Mouse (Mus musculus) intestine, embryonic 15.5 days (tissue): ENCODE measurements around the gene Alox12. TPM values are rescaled to one million over a fixed set of nuclear protein-coding genes. Genes with fewer than 3 reads are reported as not detected.

Experiments
- ATAC-seq: fragments of 200-750 bp; cut with Nextera tagmentation; 2 replicates; pipeline ENCODE4 v1.8.0; 2017; ENCODE audit warnings: moderate TSS enrichment, moderate library complexity
- H3K27ac ChIP-seq: fragments of 300-500 bp; sonication (generic); 2 replicates; pipeline ENCODE4 v1.5.1; 2015; ENCODE audit warnings: mild to moderate bottlenecking, inconsistent platforms
- H3K27me3 ChIP-seq: fragments of 300-500 bp; sonication (generic); replicated peaks from 2 replicates; pipeline ENCODE4 v1.6.1; 2015; ENCODE audit warnings: inconsistent platforms
- H3K36me3 ChIP-seq: fragments of 300-500 bp; sonication (generic); 2 replicates; pipeline ENCODE4 v1.6.1; 2015; ENCODE audit warnings: inconsistent platforms
- H3K4me1 ChIP-seq: fragments of 300-500 bp; sonication (generic); replicated peaks from 2 replicates; pipeline ENCODE4 v1.6.1; 2015; ENCODE audit warnings: inconsistent platforms
- H3K4me2 ChIP-seq: fragments of 300-500 bp; sonication (generic); replicated peaks from 2 replicates; pipeline ENCODE4 v1.6.1; 2015; ENCODE audit warnings: mild to moderate bottlenecking, inconsistent platforms
- H3K4me3 ChIP-seq: fragments of 300-500 bp; sonication (generic); replicated peaks from 2 replicates; pipeline ENCODE4 v1.5.1; 2015; ENCODE audit warnings: inconsistent platforms
- H3K9ac ChIP-seq: fragments of 300-500 bp; sonication (generic); 2 replicates; pipeline ENCODE4 v1.6.1; 2015; ENCODE audit warnings: inconsistent platforms
- H3K9me3 ChIP-seq: fragments of 300-500 bp; sonication (generic); 2 replicates; pipeline ENCODE4 v1.6.1; 2016; ENCODE audit warnings: inconsistent platforms
- WGBS: fragments of 180-500 bp; shearing (Covaris S2); methylation state at CpG from one replicate; pipeline ENCODE4 v1.1.7; 2015; 5-methylcytosine and 5-hydroxymethylcytosine counted together
- microRNA counts: library from miRNA; unstranded; fragments of <30 nt; microRNA quantifications from one replicate; lab custom pipeline; 2016
- polyA plus RNA-seq: library from polyadenylated mRNA; unstranded; fragments of >200 nt; fragmentation: Nextera tagmentation; extraction: Ambion mirVana; gene quantifications from 2 replicates; pipeline ENCODE4 v1.2.1, GENCODE M21; 2015

Alox12 gene
- polyA plus RNA-seq, 1 experiment from 2014 or later: 2.1 TPM

DNA sequence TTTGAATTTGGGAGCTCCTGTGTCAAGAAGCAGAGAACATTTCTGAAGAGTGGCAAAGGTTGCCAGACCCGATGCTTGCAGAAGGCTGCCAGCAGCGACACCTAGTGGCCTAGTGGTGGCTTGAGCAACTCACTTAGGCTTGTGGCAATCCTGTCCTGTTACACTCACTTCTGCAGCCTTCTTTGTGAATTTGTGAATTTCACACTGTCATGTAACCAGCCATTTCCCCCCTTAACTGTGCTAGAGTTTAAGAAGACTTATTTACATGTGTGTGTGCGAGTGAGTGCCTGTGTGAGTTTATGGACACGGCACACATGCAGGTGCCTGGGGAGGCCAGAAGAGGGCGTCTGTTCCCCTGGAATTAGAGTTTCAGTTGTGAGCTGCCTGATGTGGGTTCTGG, 53.5 kb downstream of the Alox12 start:
- no peaks in the 10 kb centered on the region for H3K36me3 ChIP-seq
- H3K9ac ChIP-seq: no peak overlapping the region
- no peaks in the 10 kb centered on the region for H3K9me3 ChIP-seq
- WGBS: 41% methylated on average over 5 of the region's 5 CpGs
- no peaks in the 10 kb centered on the region for H3K4me1 ChIP-seq
- H3K4me3 ChIP-seq: no peak overlapping the region
- no peak for ATAC-seq
- no peak overlapping the region for H3K4me2 ChIP-seq
- no peak overlapping the region for H3K27ac ChIP-seq
- H3K27me3 ChIP-seq: no peaks in the 10 kb centered on the region

DNA sequence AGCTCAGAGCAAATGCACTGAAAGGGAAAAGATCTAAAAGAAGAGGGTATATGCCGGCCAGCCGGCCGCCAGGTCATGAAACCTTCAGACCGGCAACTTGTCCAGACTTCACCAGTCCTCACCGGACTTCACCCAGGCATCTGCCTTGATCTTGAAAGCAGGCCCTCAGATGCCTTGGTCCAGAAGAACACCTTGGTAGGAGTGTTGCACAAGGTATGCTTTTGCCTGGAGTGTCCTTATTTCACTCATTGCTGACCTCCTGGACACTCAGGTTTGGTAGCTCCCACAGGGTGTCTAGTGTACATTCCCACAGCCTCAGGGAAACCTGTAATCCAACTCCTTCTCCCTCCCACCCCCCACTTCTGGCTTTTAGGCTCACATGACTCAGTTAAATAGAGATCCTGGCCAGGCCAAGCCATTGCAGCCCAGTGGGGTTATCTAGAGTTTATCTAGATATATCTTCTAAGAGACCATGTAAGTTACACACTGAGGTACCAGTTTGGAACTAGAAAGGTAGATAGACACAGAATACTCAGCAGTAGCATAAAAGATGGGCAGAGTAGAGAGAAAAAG, 55.0 kb downstream of the Alox12 start:
- WGBS: 82% methylated on average over 5 of the region's 5 CpGs
- no peak overlapping the region for H3K9ac ChIP-seq
- H3K27ac ChIP-seq: no peak overlapping the region

DNA sequence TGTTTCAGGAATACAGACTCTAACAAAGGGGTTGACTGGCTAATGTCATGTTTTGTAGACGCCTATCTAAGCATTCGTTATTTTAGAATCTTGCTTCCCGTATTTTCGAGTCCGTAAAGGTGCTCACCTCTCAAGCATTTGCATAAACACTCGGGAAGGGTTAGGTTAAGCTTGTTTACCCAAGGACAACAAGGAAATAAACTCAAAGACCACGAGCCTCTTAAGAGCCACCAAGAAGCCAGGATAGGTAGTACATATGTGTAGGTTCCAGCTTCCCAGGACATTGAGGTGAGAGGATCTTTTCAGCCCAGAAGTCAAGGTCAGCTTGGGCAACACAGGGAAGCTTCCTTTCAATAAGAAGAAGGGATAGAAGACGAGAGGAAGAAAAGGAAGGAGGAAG, 56.0 kb downstream of the Alox12 start:
- H3K4me3 ChIP-seq: no peak overlapping the region
- no peaks in the 10 kb centered on the region for H3K4me1 ChIP-seq
- no peaks in the 10 kb centered on the region for H3K9me3 ChIP-seq
- H3K4me2 ChIP-seq: no peak overlapping the region
- no peaks in the 10 kb centered on the region for H3K36me3 ChIP-seq
- H3K9ac ChIP-seq: no peak overlapping the region
- no peak for ATAC-seq
- H3K27ac ChIP-seq: no peak overlapping the region
- H3K27me3 ChIP-seq: no peaks in the 10 kb centered on the region
- WGBS: 67% methylated on average over 8 of the region's 8 CpGs

More for the DNA sequence above, 55.0 kb downstream of the Alox12 start:
- Histone ChIP-seq H3K4me3 (no peak overlapping the region), H3K4me1 (no peaks in the 10 kb centered on the region), H3K27me3 (no peaks in the 10 kb centered on the region), H3K9me3 (no peaks in the 10 kb centered on the region), H3K36me3 (no peaks in the 10 kb centered on the region), H3K4me2 (no peak overlapping the region)
- ATAC-seq: no peak

DNA sequence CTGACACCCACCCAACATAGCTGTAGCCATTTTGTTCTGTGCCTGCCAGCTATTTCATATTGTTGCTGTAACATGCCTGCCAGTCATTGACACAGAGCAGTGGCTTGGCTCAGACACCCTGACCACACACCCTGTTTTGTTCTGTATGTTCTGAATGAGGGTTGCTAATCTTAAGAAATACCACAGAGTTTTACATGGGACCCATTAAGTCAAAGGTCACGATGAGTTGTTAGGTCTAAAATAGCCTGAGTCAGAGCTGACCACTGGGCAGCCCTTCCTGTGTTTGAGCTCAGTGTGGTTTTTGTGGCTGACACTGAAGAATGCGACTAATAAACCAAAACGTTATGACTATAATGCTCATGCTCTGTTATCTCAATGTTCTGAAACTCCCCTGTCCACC, 56.8 kb downstream of the Alox12 start:
- Histone ChIP-seq H3K9me3 (no peaks in the 10 kb centered on the region), H3K27ac (no peak overlapping the region), H3K27me3 (no peaks in the 10 kb centered on the region), H3K9ac (no peak overlapping the region), H3K36me3 (no peaks in the 10 kb centered on the region), H3K4me2 (no peak overlapping the region), H3K4me3 (no peak overlapping the region), H3K4me1 (no peaks in the 10 kb centered on the region)
- 83% methylated on average over 3 of the region's 3 CpGs for WGBS
- ATAC-seq: no peak

DNA sequence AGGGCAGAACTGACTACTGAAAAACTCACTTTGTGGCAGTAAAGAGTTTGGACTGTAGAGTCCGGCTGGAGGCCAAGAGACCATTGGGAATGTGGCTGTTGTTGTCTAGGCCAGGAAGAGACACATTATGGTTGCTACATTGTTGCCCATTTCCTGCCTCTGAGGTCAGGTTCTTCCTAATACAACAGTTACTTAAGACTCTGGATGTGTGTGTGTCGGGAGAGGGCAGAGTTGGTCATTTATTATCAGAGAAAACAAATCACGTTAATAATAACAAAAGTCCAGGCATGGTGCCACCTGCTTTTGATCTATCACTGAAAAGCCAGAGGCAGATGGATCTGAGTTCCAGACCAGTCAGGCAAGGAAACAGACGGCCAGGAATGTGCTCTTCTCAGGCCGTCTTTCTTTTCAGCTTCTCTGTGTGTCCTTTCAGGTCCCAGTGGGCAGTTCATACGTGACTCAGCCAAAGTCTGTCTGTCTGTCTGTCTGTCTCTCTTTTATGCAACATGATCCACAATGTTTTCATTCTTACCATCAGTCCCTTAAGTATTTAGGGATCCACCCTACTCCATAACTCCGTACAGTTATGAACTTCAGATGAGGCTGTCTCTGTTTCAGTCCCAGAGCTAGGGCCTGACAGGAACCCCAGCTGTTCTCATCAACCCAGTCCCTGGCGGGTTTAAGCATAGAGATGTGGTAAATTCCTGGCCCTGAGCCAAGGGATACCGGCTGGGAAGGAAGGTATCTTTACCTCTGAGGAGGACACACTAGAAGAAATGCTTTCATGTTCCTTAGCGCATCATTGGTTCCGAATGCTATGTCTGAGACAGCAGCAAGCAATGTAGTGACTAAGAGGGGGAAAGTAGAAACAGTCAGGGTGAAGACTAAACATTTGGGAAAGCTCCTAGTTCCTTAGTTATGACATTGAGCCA, 61.5 kb downstream of the Alox12 start:
- no peaks in the 10 kb centered on the region for H3K36me3 ChIP-seq
- no peaks in the 10 kb centered on the region for H3K27me3 ChIP-seq
- no peak overlapping the region for H3K4me3 ChIP-seq
- 43% methylated on average over 11 of the region's 11 CpGs for WGBS
- no peak for ATAC-seq
- H3K9ac ChIP-seq: no peak overlapping the region
- no peak overlapping the region for H3K27ac ChIP-seq
- no peaks in the 10 kb centered on the region for H3K4me1 ChIP-seq
- H3K4me2 ChIP-seq: no peak overlapping the region
- H3K9me3 ChIP-seq: no peaks in the 10 kb centered on the region

DNA sequence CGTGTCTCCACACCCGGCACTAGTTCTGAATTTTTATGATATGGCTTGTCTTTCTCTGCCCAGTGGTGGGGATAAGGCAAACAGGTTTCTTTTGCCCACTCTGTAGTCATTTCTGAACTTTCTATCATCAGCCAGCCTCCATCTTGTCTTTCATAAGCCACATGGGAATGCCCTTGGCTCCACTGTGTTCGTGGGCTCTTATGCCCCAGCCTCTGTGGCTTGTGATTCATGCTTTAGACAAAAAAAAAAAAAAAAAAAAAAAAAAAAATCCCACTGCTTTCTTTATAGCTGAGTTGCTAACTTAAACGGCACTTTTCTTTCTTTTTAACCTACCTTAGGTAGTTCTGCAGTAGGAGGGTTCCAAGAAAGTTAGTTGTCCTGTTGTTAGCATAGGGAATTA, 63.0 kb downstream of the Alox12 start:
- Histone ChIP-seq H3K4me2 (no peak overlapping the region), H3K27me3 (no peaks in the 10 kb centered on the region), H3K4me3 (no peak overlapping the region), H3K4me1 (no peaks in the 10 kb centered on the region), H3K9me3 (no peaks in the 10 kb centered on the region), H3K36me3 (no peaks in the 10 kb centered on the region), H3K9ac (no peak overlapping the region), H3K27ac (no peak overlapping the region)
- WGBS: 75% methylated on average over 4 of the region's 4 CpGs
- no peak for ATAC-seq

MicroRNAs within 50 kb of the gene (microRNA counts, 519-probe panel; counts per million panel counts)
- microRNA mmu-miR-195 (lab: Ali Mortazavi, UCI): 97.1 counts per million, percentile 29 among the panel's probes with 10 or more counts
- microRNA mmu-miR-497 (lab: Ali Mortazavi, UCI): 2,220 counts per million, percentile 55 among the panel's probes with 10 or more counts

Other genes starting within 250 kb of the Alox12 start
- 114 and 128 TPM in 2 replicates for gene Acadvl, start 239.9 kb downstream of the Alox12 start, polyA plus RNA-seq
- 7.2 and 8.5 TPM in 2 replicates for gene Dlg4, start 238.4 kb downstream of the Alox12 start, polyA plus RNA-seq
- 0.19 and 0.56 TPM in 2 replicates for gene Asgr1, start 201.3 kb downstream of the Alox12 start, polyA plus RNA-seq
- 0.21 and 0.43 TPM in 2 replicates for gene Asgr2, start 162.7 kb downstream of the Alox12 start, polyA plus RNA-seq
- gene Mgl2, start 125.0 kb downstream of the Alox12 start, polyA plus RNA-seq: 0.72 and 0.80 TPM in 2 replicates
- gene Clec10a, start 99.2 kb downstream of the Alox12 start, polyA plus RNA-seq: 0.98 and 1.2 TPM in 2 replicates
- gene Slc16a11, start 42.6 kb downstream of the Alox12 start, polyA plus RNA-seq: 2.9 and 3.7 TPM in 2 replicates
- 13.2 and 16.0 TPM in 2 replicates for gene Slc16a13, start 34.3 kb downstream of the Alox12 start, polyA plus RNA-seq
- gene Bcl6b, start 25.6 kb downstream of the Alox12 start, polyA plus RNA-seq: 11.1 and 11.9 TPM in 2 replicates
- 133 and 138 TPM in 2 replicates for gene 0610010K14Rik, start 17.4 kb downstream of the Alox12 start, polyA plus RNA-seq
- gene Gm21988, start 15.5 kb downstream of the Alox12 start, polyA plus RNA-seq: 8.8 and 10.6 TPM in 2 replicates
- 196 and 226 TPM in 2 replicates for gene Rnasek, start 15.5 kb downstream of the Alox12 start, polyA plus RNA-seq
- not detected in 2 replicates for gene Alox12e, start 67.3 kb upstream of the Alox12 start, polyA plus RNA-seq
- 0.67 and 0.78 TPM in 2 replicates for gene Alox15, start 96.7 kb upstream of the Alox12 start, polyA plus RNA-seq
- 31.9 and 32.6 TPM in 2 replicates for gene Pelp1, start 154.7 kb upstream of the Alox12 start, polyA plus RNA-seq
- 13.2 and 15.4 TPM in 2 replicates for gene Arrb2, start 177.3 kb upstream of the Alox12 start, polyA plus RNA-seq
- 39.9 and 42.4 TPM in 2 replicates for gene Med11, start 196.6 kb upstream of the Alox12 start, polyA plus RNA-seq
- 0.78 and 1.2 TPM in 2 replicates for gene Zmynd15, start 204.1 kb upstream of the Alox12 start, polyA plus RNA-seq
- 8.6 and 10.4 TPM in 2 replicates for gene Cxcl16, start 204.6 kb upstream of the Alox12 start, polyA plus RNA-seq
- gene Tm4sf5, start 249.9 kb upstream of the Alox12 start, polyA plus RNA-seq: 179 and 192 TPM in 2 replicates